Mouse (Mus musculus): ENCODE measurements around the gene Nme3.

DNA sequence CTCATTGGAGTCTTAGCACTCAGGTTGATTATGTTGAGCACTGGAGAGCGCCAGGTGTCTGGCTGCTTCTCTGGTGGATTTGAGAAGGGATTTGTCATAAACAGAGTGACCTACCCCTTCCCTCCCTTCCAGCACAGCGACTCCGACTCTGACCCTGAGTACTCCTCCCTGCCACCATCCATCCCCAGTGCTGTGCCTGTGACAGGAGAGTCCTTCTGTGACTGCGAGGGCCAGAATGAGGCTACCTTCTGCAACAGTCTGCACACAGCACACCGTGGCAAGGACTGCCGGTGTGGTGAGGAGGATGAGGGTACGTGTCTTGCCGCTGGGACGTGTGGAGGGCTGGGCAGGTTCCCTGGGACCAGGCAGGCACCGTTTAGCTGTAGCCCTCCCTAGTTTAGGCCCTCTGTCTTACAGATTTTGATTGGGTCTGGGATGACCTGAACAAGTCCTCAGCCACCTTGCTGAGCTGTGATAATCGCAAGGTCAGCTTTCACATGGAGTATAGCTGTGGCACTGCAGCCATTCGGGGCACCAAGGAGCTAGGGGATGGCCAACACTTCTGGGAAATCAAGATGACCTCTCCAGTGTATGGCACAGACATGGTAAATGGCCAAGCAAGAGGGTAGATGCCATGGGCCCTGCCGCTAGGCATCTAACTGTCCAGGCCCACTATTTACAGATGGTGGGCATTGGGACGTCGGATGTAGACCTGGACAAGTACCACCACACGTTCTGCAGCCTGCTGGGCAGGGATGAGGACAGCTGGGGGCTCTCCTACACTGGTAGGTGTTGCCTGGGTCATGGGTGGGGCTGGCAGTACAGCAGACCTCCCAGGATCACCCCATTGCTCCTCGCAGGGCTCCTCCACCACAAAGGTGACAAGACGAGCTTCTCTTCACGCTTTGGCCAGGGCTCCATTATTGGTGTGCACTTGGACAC is 5.9 kb upstream of the Nme3 start:
- TF ChIP-seq CTCF (IDR thresholded peaks at IDR 0.05; ENCODE audit: extremely low read depth, insufficient read depth, insufficient read length, insufficient replicate concordance), result no peak
- no peak for TF ChIP-seq POLR2A (IDR thresholded peaks at IDR 0.05; ENCODE audit: low read depth, low read length)

Data from spleen, adult 2 months (tissue).